Mouse (Mus musculus): ENCODE measurements at regions not wholly inside any gene's neighbourhood (a gene's known extent, or its start where the extent isn't known, plus 50 kb on each side); places are given as distances from the start of the nearest gene placed in this dataset.

- DNase-seq: no peak
Observed at GRCm38 (mm10) chr10:66940368-66940767, 155.6 kb upstream of the Jmjd1c start.

- no peak for DNase-seq
Observed at GRCm38 (mm10) chr10:66940922-66941321, 155.0 kb upstream of the Jmjd1c start.

- DNase-seq: no peak
Observed at GRCm38 (mm10) chr10:66941974-66942373, 154.0 kb upstream of the Jmjd1c start.

DNA sequence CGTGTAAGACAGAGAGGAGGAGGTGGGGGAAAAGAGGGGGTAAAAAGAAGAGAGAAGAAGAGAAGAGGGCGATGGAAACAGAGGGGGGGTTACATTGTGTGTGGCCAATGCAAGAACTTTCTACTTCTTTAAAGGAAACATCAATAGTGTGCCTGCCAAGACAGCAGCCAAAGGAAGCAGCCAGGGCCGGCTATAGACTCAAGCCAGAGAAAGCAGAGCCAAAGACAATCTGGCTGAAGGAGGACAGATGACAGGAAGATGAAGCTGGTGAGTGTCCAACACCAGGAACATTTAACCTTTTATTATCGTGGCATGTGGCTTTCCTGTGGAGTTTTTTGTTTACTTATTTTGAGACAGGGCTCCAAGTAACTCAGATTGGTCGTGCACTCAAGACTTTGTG is 152.1 kb upstream of the Jmjd1c start:
- DNase-seq: peak; percentile 45 to 67

DNA sequence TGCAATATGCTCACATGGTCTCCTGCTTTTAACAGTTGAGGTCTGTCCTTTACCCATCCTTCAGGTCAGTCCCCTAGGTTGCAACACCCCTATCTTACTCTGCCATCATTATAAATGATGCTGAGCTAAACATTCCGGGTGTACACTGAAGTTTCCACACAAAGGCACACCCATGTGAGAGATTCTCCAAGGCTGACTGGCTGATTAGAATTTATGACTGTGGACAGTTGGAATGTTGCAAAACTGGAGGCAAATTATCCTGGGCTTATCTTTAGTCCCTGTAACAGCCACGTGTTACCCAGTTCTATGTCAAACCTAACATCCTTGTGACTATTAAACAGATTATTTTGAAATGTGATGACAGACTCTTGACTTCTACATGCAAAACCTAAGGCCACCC is 149.8 kb upstream of the Jmjd1c start:
- no peak for DNase-seq

DNA sequence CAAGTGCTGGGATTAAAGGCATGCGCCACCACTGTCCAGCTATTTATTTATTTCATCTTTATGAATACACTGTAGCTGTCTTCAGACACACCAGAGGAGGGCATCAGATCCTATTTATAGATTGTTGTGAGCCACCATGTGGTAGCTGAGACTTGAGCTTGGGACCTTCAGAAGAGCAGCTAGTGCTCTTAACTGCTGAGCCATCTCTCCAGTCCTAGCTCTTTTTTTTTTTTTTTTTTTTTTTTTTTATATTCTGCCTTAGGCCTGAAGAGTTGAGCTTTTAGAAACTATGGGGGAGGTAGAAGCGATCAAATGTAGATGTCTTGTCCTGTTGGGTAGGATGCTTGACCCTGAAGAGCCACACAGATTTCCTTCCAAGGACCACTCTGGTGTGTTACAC is 147.6 kb upstream of the Jmjd1c start:
- DNase-seq: no peak

- no peak for DNase-seq
Observed at GRCm38 (mm10) chr10:66950441-66950840, 145.5 kb upstream of the Jmjd1c start.

GRCm38 (mm10) chr10:66951231-66951822 is 144.6 kb upstream of the Jmjd1c start:
- DNase-seq: no peak

DNA sequence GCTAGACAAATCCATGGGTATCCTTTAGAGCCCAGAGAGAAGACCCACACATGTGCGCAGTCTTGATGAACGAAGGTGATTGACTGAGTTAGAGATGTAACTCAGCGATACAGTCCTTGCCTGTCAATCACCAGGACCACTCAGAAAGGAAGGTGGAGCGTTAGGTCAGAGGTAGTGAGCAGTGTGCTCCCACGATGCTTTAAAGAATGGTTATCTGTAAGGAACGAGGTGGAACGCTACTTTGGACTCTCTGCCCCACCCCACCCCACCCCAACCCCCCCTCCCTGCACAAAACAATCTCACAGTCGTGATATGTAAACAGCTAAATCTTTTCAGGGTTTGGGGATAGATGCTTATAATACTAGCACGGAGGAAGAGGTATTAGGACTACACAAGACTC is 144.0 kb upstream of the Jmjd1c start:
- DNase-seq: no peak

DNA sequence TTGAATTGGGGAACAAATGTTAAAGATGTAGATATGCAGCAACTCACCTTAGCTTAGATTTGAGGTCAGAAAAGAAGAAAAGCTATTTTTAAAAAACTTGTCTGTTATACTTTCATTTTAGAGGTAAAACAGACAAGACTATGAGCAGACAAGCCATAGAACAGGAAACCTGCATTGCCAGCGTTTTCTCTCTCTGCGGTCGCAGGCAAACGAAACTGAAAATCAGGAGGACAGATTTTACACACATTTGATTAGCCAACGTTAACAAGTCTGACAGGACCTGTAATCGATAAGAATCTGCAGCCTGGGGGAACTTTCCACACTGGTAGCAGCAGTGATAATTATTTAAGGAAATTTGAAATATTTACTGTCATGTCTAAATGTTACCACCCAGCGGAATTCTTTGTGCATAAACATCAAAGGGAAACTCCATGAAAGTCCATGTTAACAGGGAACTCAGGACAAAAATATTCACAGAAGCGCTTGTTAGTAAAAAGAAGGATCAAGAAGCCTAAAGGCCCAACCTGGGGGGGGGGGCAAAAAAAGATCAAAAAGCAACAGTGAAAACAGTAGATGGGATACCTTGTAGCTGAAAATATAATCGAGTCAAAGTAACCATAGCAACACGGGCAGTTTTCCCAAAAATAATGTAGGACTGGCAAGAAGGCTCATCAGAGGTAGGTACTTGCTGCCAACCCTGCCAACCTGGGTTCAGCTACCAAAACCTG is 142.5 kb upstream of the Jmjd1c start:
- DNase-seq: no peak

DNA sequence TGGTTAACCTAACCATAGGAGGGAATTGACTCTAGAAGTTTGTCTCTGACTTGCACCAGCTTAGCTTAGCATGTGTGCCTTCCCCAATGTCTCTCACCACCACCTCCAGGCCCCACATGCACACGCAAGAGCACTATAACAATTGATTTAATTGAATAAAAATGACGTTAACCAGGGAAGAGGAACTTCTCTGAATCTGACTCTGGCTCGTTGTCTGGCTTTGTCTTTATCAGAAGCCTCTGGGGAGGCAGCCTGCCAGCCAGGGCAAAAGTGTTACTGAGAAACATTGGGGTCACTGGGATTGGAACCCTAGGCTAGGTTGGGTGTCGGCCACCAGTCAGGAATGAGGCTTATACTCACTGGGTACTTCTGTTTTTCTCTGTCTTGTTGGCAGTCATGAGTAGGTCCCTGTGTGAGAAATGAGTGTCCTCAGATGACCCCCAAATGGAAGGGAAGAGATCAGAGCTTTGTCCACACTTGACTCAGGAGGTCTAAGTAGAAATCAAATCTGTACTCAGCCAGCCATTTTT is 141.9 kb upstream of the Jmjd1c start:
- no peak for DNase-seq

GRCm38 (mm10) chr10:66955430-66955829 is 140.5 kb upstream of the Jmjd1c start:
- DNase-seq: no peak

- DNase-seq: no peak
Observed at GRCm38 (mm10) chr10:66956619-66957018, 139.3 kb upstream of the Jmjd1c start.

GRCm38 (mm10) chr10:66957373-66957772 is 138.6 kb upstream of the Jmjd1c start:
- no peak for DNase-seq
